Mouse (Mus musculus) gastrocnemius, postnatal 4 days (tissue): ENCODE data around the gene Srpk1. TPM values are rescaled to one million over a fixed set of nuclear protein-coding genes. Genes with fewer than 3 reads are reported as not detected.
A peak's percentile ranks its signal among the peaks of the same experiment; 100 is the strongest.
"Not testable (repeated sequence)": the region's sequence is repeated elsewhere in the genome, so short reads cannot be mapped to it uniquely, and the experiment has no call there.

Experiments
- DNase-seq, 2 experiments: peaks; one replicate each; pipeline ENCODE4 v3.0.0; 2021 to 2022; ENCODE audit warnings: low spot score in 2 of 2, mixed read lengths in 2 of 2
- microRNA-seq: library from miRNA; unstranded; fragments of <30 nt; microRNA quantifications from one replicate; pipeline ENCODE4 v1.2.0, GENCODE M21; 2021
- total RNA-seq, 2 experiments: library from RNA; stranded (reverse); gene quantifications; 2 replicates each; pipeline ENCODE4 v1.2.3; 2021

Srpk1 gene
- total RNA-seq, 2 experiments from 2014 or later: 38.4 to 41.6 TPM

DNA sequence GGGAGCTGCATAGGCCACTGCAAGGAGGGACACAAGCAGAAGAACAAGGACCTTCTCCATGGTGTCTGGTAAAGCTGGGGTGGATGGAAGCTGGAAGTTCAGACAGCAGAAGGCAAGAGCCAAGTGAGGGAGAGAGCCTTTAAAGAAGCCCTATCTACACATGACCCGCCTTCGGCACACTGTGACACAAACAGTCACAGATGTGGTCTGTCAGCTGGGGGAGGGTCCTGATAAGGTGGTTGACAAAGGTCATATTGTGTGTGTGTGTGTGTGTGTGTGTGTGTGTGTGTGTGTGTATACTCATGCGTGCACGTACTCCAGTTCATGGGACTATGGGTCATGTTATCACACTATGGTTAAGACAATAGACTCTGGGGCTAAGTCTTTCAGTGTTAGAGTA, 61.9 kb downstream of the Srpk1 start, which contains the start of gene Clps:
Clps (minus strand) TSS at position 169 of the 400 bp plus-strand sequence.
- no peak for DNase-seq

DNA sequence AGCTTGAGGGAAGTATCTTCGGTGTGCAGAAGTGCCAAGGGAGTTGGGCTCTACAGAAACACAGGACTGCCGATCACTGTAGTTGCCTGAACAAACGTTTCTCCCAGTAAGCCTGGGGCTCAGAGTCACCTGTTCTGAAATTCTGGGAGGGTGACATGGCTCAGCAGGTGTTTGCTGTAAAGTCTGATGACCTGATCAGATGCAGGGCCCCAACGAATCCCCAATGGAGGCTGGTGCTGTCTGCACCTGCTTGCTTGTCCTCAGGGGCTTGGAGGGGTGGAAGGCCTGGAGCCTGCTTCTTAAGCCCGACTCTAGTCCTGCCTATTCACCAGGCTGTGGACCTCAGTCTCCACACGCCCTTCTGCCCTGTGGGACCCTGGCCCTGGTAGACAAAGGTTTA, 64.7 kb downstream of the Srpk1 start:
- no peak for DNase-seq

DNA sequence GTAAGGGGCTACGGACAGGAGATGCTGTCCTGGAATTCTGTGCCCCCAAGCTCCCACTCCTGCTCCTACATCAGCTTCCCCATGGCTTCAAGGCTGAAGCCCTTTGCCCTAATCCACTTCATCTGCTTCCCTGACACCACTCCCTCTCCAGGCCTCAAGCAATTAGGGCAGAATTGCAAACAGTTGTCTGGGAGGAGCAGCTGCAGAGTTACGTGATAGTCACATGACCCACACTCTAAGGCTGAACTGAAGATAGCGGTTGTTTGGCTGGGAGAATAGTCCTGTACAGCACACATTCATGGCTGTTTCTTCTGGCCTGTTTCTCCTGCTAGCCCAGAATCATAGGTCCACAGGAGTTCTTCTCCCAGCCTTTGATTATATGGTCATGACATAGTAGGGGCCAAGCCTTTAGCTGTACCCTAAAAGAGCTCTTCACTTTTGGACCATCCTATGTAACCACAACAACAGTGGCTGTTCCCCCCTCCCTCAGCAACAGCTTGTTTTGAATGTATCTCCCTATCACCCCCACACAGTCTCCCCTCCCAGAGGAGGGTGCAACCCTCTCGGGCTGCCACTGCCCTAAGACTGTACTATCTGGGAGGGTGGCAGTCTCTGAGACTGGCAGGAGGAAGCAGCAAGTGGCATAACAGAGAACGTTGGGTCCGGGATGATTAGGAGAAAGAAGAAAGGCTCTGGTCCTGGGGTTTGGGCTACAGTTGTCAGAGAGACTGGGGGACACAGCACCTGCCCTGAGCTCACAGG, 65.7 kb downstream of the Srpk1 start:
- no peak for DNase-seq

DNA sequence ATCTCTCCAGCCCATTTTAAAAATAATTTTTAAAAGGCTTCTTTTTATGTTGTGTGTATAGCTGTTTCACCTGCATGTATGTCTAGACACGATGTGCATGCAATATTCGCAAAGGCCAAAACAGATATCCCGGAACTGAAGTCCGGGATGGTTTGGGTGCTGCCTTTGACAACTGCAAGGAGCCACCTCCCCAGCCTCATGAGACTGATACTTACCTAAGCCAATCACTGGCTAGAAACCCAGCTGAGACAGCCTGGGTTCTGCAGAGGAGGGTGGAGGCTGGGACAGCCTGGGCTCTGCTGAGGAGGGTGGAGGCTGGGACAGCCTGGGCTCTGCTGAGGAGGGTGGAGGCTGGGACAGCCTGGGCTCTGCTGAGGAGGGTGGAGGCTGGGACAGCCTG, 68.5 kb downstream of the Srpk1 start:
- DNase-seq: not testable (repeated sequence)

DNA sequence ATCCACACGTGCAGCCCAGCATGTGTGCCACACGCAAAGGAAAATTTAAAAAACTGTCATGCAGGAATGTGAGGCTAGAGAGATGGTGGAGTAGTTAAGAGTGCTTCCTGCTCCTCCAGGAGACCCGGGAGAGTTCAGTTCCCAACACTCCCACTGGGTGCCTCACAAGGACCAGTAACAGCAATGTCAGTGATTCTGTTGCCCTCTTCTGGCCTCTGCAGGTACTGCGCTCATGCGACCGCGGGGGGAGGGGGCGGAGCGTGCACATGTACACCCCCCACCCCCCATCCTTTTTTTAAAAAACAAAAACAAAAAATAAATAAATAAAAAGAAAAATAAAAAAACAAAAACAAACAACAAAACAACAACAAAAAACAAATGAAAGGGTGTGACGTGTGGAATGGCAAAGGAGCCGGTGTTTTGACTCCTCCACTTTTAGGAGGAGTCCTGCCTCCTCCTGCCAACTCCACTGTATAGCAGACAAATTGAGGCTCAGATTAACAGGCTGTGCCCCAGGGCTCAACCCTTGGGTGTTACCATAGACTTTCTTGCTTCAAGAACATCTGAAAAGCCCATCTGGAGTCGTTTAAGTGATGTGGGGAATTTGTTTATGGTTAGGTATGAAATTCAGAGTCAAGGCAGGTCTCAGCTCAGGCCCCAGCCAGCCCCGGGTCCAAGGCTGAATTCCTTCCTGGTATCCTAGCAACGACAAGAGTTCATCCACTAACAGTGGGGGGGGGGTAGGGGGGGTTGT, 69.3 kb downstream of the Srpk1 start:
- DNase-seq: peak in 1 of 2 experiments; percentile 55

DNA sequence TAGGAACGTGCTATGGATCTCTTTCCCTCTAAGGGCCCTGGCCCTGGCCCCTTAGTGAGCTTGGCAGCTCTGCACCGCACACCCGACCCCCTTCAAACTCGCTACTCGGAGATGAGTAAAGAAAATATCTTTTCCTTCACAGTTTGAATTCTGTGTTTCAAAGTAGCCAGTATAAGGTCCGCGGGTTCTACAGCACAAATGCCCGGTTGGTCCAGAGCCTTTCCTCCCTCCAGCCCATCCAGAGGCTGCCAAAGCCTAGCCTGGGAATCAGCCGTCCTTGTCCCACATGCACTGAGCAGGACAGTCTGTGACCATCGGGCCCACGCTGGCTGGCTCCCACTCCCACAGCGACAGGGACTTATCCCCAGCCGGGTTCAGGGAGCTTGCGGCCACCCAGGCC, 73.4 kb downstream of the Srpk1 start, which contains the start of gene Clpsl2:
Clpsl2 (plus strand) TSS at position 301 of the 400 bp plus-strand sequence.
- DNase-seq: no peak

DNA sequence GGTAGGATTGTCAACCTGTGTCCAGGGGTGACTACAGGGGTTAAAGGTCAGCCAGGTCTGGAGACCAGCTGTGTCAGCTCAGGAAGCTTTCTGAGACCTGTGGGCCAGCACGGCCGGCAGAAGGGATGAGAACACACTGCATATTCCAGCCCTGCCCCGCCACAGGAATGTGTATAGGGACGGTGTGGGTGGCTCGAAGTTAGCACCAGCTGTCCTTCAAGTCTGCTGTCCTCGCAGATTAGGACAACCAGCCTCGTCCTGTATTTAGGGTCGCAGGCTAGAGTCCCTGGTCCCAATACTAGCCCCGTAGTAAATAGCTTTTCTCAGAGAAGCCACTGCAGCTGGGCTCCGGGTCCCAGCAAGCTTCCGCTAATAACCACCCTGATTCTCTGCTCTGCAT, 74.0 kb downstream of the Srpk1 start:
- DNase-seq: no peak

DNA sequence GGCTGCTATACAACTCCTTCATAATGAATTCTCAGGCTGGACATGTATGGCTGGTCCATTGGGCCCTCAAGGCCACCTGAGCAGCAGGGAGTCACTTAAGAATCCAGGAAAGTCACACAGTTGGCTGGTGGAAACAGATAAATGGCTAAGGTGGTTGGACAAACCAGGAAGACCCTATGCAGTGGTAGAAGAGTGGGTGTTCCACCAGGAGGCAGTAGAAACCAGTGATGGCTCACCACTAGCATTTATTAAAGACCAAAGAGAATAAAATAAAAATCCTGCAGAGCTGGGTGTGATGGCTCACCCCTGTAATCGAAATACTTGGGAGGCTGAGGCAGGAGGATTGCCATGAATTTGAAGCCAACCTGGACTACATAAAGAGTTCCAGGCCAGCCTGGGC, 75.6 kb downstream of the Srpk1 start:
- DNase-seq: no peak

DNA sequence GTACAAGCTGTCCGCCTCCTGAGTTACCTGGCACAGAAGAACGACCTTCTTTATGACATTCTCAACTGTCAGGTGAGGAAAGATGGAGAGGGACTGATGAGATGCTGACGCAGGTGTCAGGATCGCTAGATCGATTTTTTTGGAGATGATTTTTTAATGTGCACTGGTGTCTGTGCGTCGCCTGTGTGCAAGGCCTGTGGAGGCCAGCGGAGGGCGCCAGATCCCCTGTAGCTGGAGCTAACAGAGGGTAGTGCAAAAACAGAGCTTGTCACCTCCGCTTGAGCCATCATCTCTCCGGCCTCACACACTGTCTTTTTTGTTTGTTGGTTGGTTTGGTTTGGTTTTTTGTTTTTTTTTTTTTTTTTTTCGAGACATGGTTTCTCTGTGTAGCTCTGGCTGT, 84.6 kb downstream of the Srpk1 start:
- no peak for DNase-seq

Small RNA genes within 50 kb of the gene (microRNA-seq; reads per million reads assigned to microRNA genes)
- gene Mir6969: not detected

Other genes with a start within 250 kb of the Srpk1 start
- 10 to 100 TPM; 11.5 to 12.0 TPM for gene Fkbp5, start 105.2 kb downstream of the Srpk1 start, total RNA-seq
- not detected for gene Armc12, start 91.9 kb downstream of the Srpk1 start, total RNA-seq
- not detected for gene Clpsl2, start 73.3 kb downstream of the Srpk1 start, total RNA-seq
- gene Clps, start 61.9 kb downstream of the Srpk1 start, total RNA-seq: not detected
- not detected for gene Lhfpl5, start 47.1 kb downstream of the Srpk1 start, total RNA-seq
- gene Slc26a8, start 67.5 kb upstream of the Srpk1 start, total RNA-seq: 1 to 10 TPM; 2.0 to 2.3 TPM
- 10 to 100 TPM; 54.8 to 61.0 TPM for gene Mapk14, start 68.6 kb upstream of the Srpk1 start, total RNA-seq
- 1 to 10 TPM in 1 of 2 experiments, under 1 TPM in 1; 0.81 to 1.4 TPM for gene AC170998.1, start 103.4 kb upstream of the Srpk1 start, total RNA-seq
- 1 to 10 TPM in 1 of 2 experiments, under 1 TPM in 1; 0.78 to 1.6 TPM for gene Mapk13, start 146.6 kb upstream of the Srpk1 start, total RNA-seq
- 10 to 100 TPM; 23.1 to 24.6 TPM for gene Brpf3, start 178.4 kb upstream of the Srpk1 start, total RNA-seq
- gene Pnpla1, start 235.7 kb upstream of the Srpk1 start, total RNA-seq: not detected